ENCODE assay signal across 17 mouse cellular contexts in genomic region chr16:45765102-45765501, GRCm38 (mm10). TPM values are rescaled to one million over a fixed set of nuclear protein-coding genes. Genes with fewer than 3 reads are reported as not detected.
DNase-seq lines count a peak whose midpoint lies in the region; ATAC-seq and TF ChIP-seq lines count a peak whose summit lies in the region.
"Had no signal": no experiment of that assay in that cellular context is flagged by ENCODE, and none has a peak within 500 bp of the region (broad histone marks: within the 10 kb centered on the region; RNA-seq: fewer than 3 reads in every experiment).

No protein-coding gene starts in this region.

- no peak for ATAC-seq in heart, postnatal 0 days (ENCODE audit: insufficient read depth, low read depth)
- ATAC-seq in kidney, embryonic 15.5 days (replicated peaks; ENCODE audit: low FRiP score), result 0 out of 2 replicates have a peak, but pooled peaks have one; percentile 2
- ATAC-seq: forebrain, embryonic 13.5 days; forebrain, postnatal 0 days had no signal

- H3K36me3 ChIP-seq in heart, postnatal 0 days (replicated peaks; ENCODE audit: control insufficient read depth, insufficient read depth, low read length), result peaks cover 74% of the 10 kb centered on the region
- H3K36me3 ChIP-seq in kidney, embryonic 15.5 days, result peaks cover 80% of the 10 kb centered on the region
- no peaks in the 10 kb centered on the region for H3K36me3 ChIP-seq in testis, adult 2 months (ENCODE audit: control insufficient read depth, insufficient read depth, low read length)
- H3K36me3 ChIP-seq: hindbrain, embryonic 15.5 days had no signal

- no peak for TF ChIP-seq POLR2A in testis, adult 2 months (IDR thresholded peaks at IDR 0.05; ENCODE audit: control insufficient read depth, low read depth, low read length)

- no peak overlapping the region for H3K4me3 ChIP-seq in heart, postnatal 0 days (ENCODE audit: low read depth, low read length)
- no peak overlapping the region for H3K4me3 ChIP-seq in kidney, embryonic 15.5 days (replicated peaks)
- no peak overlapping the region for H3K4me3 ChIP-seq in testis, adult 2 months (ENCODE audit: control insufficient read depth, low read depth, low read length)
- H3K4me3 ChIP-seq: embryonic facial prominence, embryonic 13.5 days; forebrain, embryonic 13.5 days; heart, embryonic 12.5 days; hindbrain, embryonic 15.5 days had no signal

- no peak for TF ChIP-seq EP300 in heart, postnatal 0 days (IDR thresholded peaks at IDR 0.05; ENCODE audit: low read depth)

- H3K27me3 ChIP-seq in heart, postnatal 0 days (ENCODE audit: control insufficient read depth, insufficient read depth, low read length), result no peaks in the 10 kb centered on the region
- H3K27me3 ChIP-seq in kidney, embryonic 15.5 days, result no peaks in the 10 kb centered on the region
- H3K27me3 ChIP-seq in testis, adult 2 months (ENCODE audit: control insufficient read depth, insufficient read depth, low read length), result no peaks in the 10 kb centered on the region
- H3K27me3 ChIP-seq: embryonic facial prominence, embryonic 13.5 days; forebrain, embryonic 13.5 days; heart, embryonic 12.5 days; hindbrain, embryonic 15.5 days had no signal

- TF ChIP-seq CTCF in heart, postnatal 0 days (IDR thresholded peaks at IDR 0.05; ENCODE audit: low read depth), result no peak
- TF ChIP-seq CTCF in testis, adult 2 months (IDR thresholded peaks at IDR 0.05; ENCODE audit: control insufficient read depth, insufficient read depth, insufficient replicate concordance, low read depth, low read length), result no peak

- peak overlapping the region; percentile 66 for H3K27ac ChIP-seq in heart, postnatal 0 days (ENCODE audit: low read depth)
- peak overlapping the region; percentile 84 for H3K27ac ChIP-seq in kidney, embryonic 15.5 days
- peak overlapping the region; percentile 10; the same call in 1 of the 2 replicates for H3K27ac ChIP-seq in testis, adult 2 months (ENCODE audit: control insufficient read depth, insufficient read depth, low read depth, low read length)
- H3K27ac ChIP-seq: embryonic facial prominence, embryonic 13.5 days; forebrain, embryonic 13.5 days; hindbrain, embryonic 15.5 days had no signal

- intact Hi-C loops in heart, postnatal 14 days (cut with DNase I), result no loop called here

- H3K4me1 ChIP-seq in heart, postnatal 0 days (ENCODE audit: control insufficient read depth, insufficient read depth), result 0 out of 2 replicates have a peak, but pooled peaks cover 3% of the 10 kb centered on the region
- peaks cover 23% of the 10 kb centered on the region for H3K4me1 ChIP-seq in kidney, embryonic 15.5 days
- no peaks in the 10 kb centered on the region for H3K4me1 ChIP-seq in testis, adult 2 months (ENCODE audit: control insufficient read depth, insufficient read depth, low read length)
- H3K4me1 ChIP-seq: embryonic facial prominence, embryonic 13.5 days had no signal

- WGBS in heart, postnatal 0 days, result 63% methylated on average over 3 of the region's 3 CpGs
- 68% methylated on average over 3 of the region's 3 CpGs for WGBS in kidney, embryonic 15.5 days

- no peak for DNase-seq in heart, postnatal 0 days (ENCODE audit: low spot score)
- no peak for DNase-seq in heart, postnatal 14 days
- no peak for DNase-seq in kidney, postnatal 25 days
- DNase-seq in testis, postnatal 10 days (ENCODE audit: low spot score), result no peak
- DNase-seq: adrenal gland, adult 2 months; adrenal gland, postnatal 25 days; cerebellum, adult 18-20 months; cerebellum, adult 9-11 months; cerebellum, postnatal 36 days; forebrain, postnatal 0 days; gastrocnemius, postnatal 14 days had no signal

- H3K9me3 ChIP-seq in heart, postnatal 0 days (replicated peaks; ENCODE audit: control insufficient read depth, low read length), result no peaks in the 10 kb centered on the region
- no peaks in the 10 kb centered on the region for H3K9me3 ChIP-seq in kidney, embryonic 15.5 days (replicated peaks)
- H3K9me3 ChIP-seq: embryonic facial prominence, embryonic 13.5 days; forebrain, embryonic 13.5 days; heart, embryonic 12.5 days; hindbrain, embryonic 15.5 days had no signal

- H3K4me2 ChIP-seq in heart, postnatal 0 days (ENCODE audit: low read depth, low read length), result no peak overlapping the region
- H3K4me2 ChIP-seq in kidney, embryonic 15.5 days, result no peak overlapping the region
- H3K4me2 ChIP-seq: embryonic facial prominence, embryonic 13.5 days; forebrain, embryonic 13.5 days; heart, embryonic 12.5 days; hindbrain, embryonic 15.5 days had no signal

- no peak overlapping the region for H3K9ac ChIP-seq in heart, postnatal 0 days (replicated peaks; ENCODE audit: low read depth, low read length)
- no peak overlapping the region for H3K9ac ChIP-seq in kidney, embryonic 15.5 days
- H3K9ac ChIP-seq: embryonic facial prominence, embryonic 13.5 days; forebrain, embryonic 13.5 days; forebrain, postnatal 0 days; heart, embryonic 12.5 days; hindbrain, embryonic 15.5 days had no signal

RNA-seq across cellular contexts. Expression of gene Abhd10, which starts 22.3 kb away (rescaled TPM):
- total RNA-seq in heart, postnatal 0 days (2014; rRNA removed; ENCODE audit: low replicate concordance), result 8.7 and 10.4 TPM in 2 replicates
- 30.8 and 32.8 TPM in 2 replicates for polyA plus RNA-seq in heart, postnatal 0 days (2015; fragmentation: Nextera tagmentation; extraction: Ambion mirVana)
- total RNA-seq in heart, postnatal 14 days (2021), result 10 to 100 TPM; 17.3 to 18.9 TPM
- 36.9 and 39.3 TPM in 2 replicates for polyA plus RNA-seq in kidney, embryonic 15.5 days (2015; fragmentation: Nextera tagmentation; extraction: Ambion mirVana)
- polyA plus RNA-seq in testis, adult 2 months (2012; rRNA removed), result 9.3 and 10.3 TPM in 2 replicates

RNA-seq across cellular contexts. Expression of gene Tagln3, which starts 40.7 kb away (rescaled TPM):
- total RNA-seq in heart, postnatal 0 days (2014; rRNA removed; ENCODE audit: low replicate concordance), result 1.3 TPM in 1 of 2 replicates, not detected in the other
- polyA plus RNA-seq in heart, postnatal 0 days (2015; fragmentation: Nextera tagmentation; extraction: Ambion mirVana), result 0.57 and 0.82 TPM in 2 replicates
- under 1 TPM; 0.38 to 0.54 TPM for total RNA-seq in heart, postnatal 14 days (2021)
- polyA plus RNA-seq in kidney, embryonic 15.5 days (2015; fragmentation: Nextera tagmentation; extraction: Ambion mirVana), result 7.9 and 13.4 TPM in 2 replicates
- 0.30 and 0.59 TPM in 2 replicates for polyA plus RNA-seq in testis, adult 2 months (2012; rRNA removed)

Comparison
In these comparisons a context has a peak if more than half of its experiments do, and no peak if none do; other contexts are left out.
1. H3K27ac ChIP-seq: peak in every context shown above with its lines; median percentile 84 in kidney, embryonic 15.5 days; 66 in heart, postnatal 0 days; 10 in testis, adult 2 months.